Mouse (Mus musculus) testis, adult 2 months (tissue): ENCODE data around the gene Mllt10.

ENCODE experiments used
- CTCF ChIP-seq: fragments of 200-500 bp; IDR thresholded peaks from 2 replicates; pipeline ENCODE4 v1.5.1; 2012; ENCODE audit warnings: low read depth, mild to moderate bottlenecking, inconsistent platforms, low read length, moderate library complexity; ENCODE audit not compliant: control insufficient read depth, insufficient read depth, insufficient replicate concordance
- POLR2A ChIP-seq: fragments of 200-500 bp; IDR thresholded peaks from 2 replicates; pipeline ENCODE4 v1.6.1; 2012; ENCODE audit warnings: low read depth, mild to moderate bottlenecking, inconsistent platforms, low read length, moderate library complexity; ENCODE audit not compliant: control insufficient read depth

DNA sequence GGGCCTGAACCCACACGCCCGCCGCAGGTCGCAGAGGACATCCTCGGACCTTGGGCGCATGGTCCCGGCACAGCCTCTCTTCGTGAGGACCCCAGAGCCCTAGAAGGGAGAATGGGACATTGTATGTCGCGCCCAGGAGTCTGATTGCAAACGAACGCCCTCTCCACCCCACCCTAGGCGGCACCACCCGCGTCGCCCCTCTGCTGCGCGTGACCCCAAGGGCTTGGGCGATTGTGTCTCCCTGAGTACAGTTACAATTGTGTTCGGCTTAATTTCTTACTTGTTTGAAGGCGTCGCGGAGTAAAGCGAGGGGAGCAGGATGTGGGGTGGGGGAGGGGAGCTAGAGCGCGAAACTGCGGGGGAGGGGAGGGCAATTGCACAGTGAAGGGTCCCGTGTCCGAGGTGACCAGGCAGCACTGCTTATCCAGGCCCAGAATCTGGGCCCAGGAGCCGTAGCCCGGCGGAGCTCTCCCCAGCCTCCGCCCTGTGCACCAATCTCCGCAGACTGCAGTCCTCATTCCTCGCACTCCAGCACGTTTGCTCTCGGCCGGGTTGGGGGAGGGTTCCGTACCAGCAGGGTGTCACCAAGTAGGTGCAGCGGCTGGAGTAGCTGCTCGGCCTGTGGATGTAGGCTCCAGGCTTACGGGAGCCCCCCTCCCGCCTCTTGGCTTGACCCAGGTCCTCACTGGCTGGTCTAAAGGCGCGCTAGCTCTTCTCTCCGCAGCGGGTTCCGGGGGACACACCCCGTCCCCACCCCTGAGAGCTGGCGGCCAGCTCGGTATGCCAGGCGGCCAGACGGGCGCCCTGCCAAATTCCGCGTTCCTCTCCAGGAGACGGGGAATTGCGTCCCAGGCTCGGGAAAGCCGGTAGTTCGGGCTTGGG is 26.7 kb upstream of the Mllt10 start:
- TF ChIP-seq CTCF (no peak), POLR2A (no peak; the same call in 1 of the 2 replicates)
